Mouse (Mus musculus) erythroblast, adult 5-6 weeks (primary cell): ENCODE results near the gene Sf3a1. TPM values are rescaled to one million over a fixed set of nuclear protein-coding genes. Genes with fewer than 3 reads are reported as not detected.

Experiments used
- total RNA-seq, 2 experiments: library from RNA; stranded (forward) in 1 of 2; stranded (reverse) in 1 of 2; fragments of 150-400 nt in 1 of 2; fragments of 200-764, 138-1000 nt in 1 of 2; gene quantifications; 2 replicates each; pipeline versions ENCODE4 v1.2.3 to v1.2.4; 2015 to 2017; ENCODE audit warnings: low replicate concordance in 2 of 2

The Sf3a1 gene
- total RNA-seq, 2 experiments from 2014 or later: 10.8 to 19.6 TPM

Other genes with a start within 250 kb of the Sf3a1 start
- gene Slc35e4, start 245.7 kb upstream of the Sf3a1 start, total RNA-seq (2015; ENCODE audit: low replicate concordance): 0.38 and 0.63 TPM in 2 replicates
- gene Slc35e4, start 245.7 kb upstream of the Sf3a1 start, total RNA-seq (2017; ENCODE audit: low replicate concordance): not detected in 2 replicates
- gene Tcn2, start 228.2 kb upstream of the Sf3a1 start, total RNA-seq (2015; ENCODE audit: low replicate concordance): 33.4 and 50.3 TPM in 2 replicates
- 12.0 and 20.8 TPM in 2 replicates for gene Tcn2, start 228.2 kb upstream of the Sf3a1 start, total RNA-seq (2017; ENCODE audit: low replicate concordance)
- 11.3 and 15.0 TPM in 2 replicates for gene Pes1, start 196.4 kb upstream of the Sf3a1 start, total RNA-seq (2015; ENCODE audit: low replicate concordance)
- gene Pes1, start 196.4 kb upstream of the Sf3a1 start, total RNA-seq (2017; ENCODE audit: low replicate concordance): 19.0 and 20.4 TPM in 2 replicates
- gene 4930556J24Rik, start 183.6 kb upstream of the Sf3a1 start, total RNA-seq (2015; ENCODE audit: low replicate concordance): not detected in 2 replicates
- gene 4930556J24Rik, start 183.6 kb upstream of the Sf3a1 start, total RNA-seq (2017; ENCODE audit: low replicate concordance): not detected in 2 replicates
- not detected in 2 replicates for gene Gal3st1, start 176.7 kb upstream of the Sf3a1 start, total RNA-seq (2015; ENCODE audit: low replicate concordance)
- not detected in 2 replicates for gene Gal3st1, start 176.7 kb upstream of the Sf3a1 start, total RNA-seq (2017; ENCODE audit: low replicate concordance)
- gene Sec14l4, start 128.9 kb upstream of the Sf3a1 start, total RNA-seq (2015; ENCODE audit: low replicate concordance): not detected in 2 replicates
- gene Sec14l4, start 128.9 kb upstream of the Sf3a1 start, total RNA-seq (2017; ENCODE audit: low replicate concordance): not detected in 2 replicates
- not detected in 2 replicates for gene Sec14l3, start 95.5 kb upstream of the Sf3a1 start, total RNA-seq (2015; ENCODE audit: low replicate concordance)
- not detected in 2 replicates for gene Sec14l3, start 95.5 kb upstream of the Sf3a1 start, total RNA-seq (2017; ENCODE audit: low replicate concordance)
- 1.9 and 8.2 TPM in 2 replicates for gene Mtfp1, start 64.9 kb upstream of the Sf3a1 start, total RNA-seq (2015; ENCODE audit: low replicate concordance)
- 3.7 and 5.6 TPM in 2 replicates for gene Mtfp1, start 64.9 kb upstream of the Sf3a1 start, total RNA-seq (2017; ENCODE audit: low replicate concordance)
- gene Sec14l2, start 36.9 kb upstream of the Sf3a1 start, total RNA-seq (2015; ENCODE audit: low replicate concordance): 1.5 and 7.7 TPM in 2 replicates
- gene Sec14l2, start 36.9 kb upstream of the Sf3a1 start, total RNA-seq (2017; ENCODE audit: low replicate concordance): 2.5 and 9.9 TPM in 2 replicates
- 1.5 and 2.5 TPM in 2 replicates for gene Rnf215, start 25.1 kb upstream of the Sf3a1 start, total RNA-seq (2015; ENCODE audit: low replicate concordance)
- 4.7 and 8.6 TPM in 2 replicates for gene Rnf215, start 25.1 kb upstream of the Sf3a1 start, total RNA-seq (2017; ENCODE audit: low replicate concordance)
- 0.21 and 0.77 TPM in 2 replicates for gene Ccdc157, start 57 bp upstream of the Sf3a1 start, total RNA-seq (2015; ENCODE audit: low replicate concordance)
- 1.0 and 1.3 TPM in 2 replicates for gene Ccdc157, start 57 bp upstream of the Sf3a1 start, total RNA-seq (2017; ENCODE audit: low replicate concordance)
- 1.7 and 3.5 TPM in 2 replicates for gene Tbc1d10a, start 26.4 kb downstream of the Sf3a1 start, total RNA-seq (2015; ENCODE audit: low replicate concordance)
- 0.42 and 1.4 TPM in 2 replicates for gene Tbc1d10a, start 26.4 kb downstream of the Sf3a1 start, total RNA-seq (2017; ENCODE audit: low replicate concordance)
- not detected in 2 replicates for gene Castor1, start 57.9 kb downstream of the Sf3a1 start, total RNA-seq (2015; ENCODE audit: low replicate concordance)
- gene Castor1, start 57.9 kb downstream of the Sf3a1 start, total RNA-seq (2017; ENCODE audit: low replicate concordance): not detected in 2 replicates
- gene Osm, start 76.1 kb downstream of the Sf3a1 start, total RNA-seq (2015; ENCODE audit: low replicate concordance): 2.1 and 4.4 TPM in 2 replicates
- gene Osm, start 76.1 kb downstream of the Sf3a1 start, total RNA-seq (2017; ENCODE audit: low replicate concordance): 2.1 and 6.4 TPM in 2 replicates
- not detected in 2 replicates for gene Lif, start 97.2 kb downstream of the Sf3a1 start, total RNA-seq (2015; ENCODE audit: low replicate concordance)
- not detected in 2 replicates for gene Lif, start 97.2 kb downstream of the Sf3a1 start, total RNA-seq (2017; ENCODE audit: low replicate concordance)